Mouse (Mus musculus) heart, postnatal 0 days (tissue): ENCODE results near the gene Mfsd2b. TPM values are rescaled to one million over a fixed set of nuclear protein-coding genes. Genes with fewer than 3 reads are reported as not detected.

Source experiments
- ATAC-seq: fragments of 200-750 bp; cut with Nextera tagmentation; 2 replicates; pipeline ENCODE4 v1.8.0; 2017; ENCODE audit warnings: low read depth, moderate number of reproducible peaks, moderate library complexity; ENCODE audit not compliant: insufficient read depth
- DNase-seq: peaks from one replicate; pipeline ENCODE4 v3.0.0-alpha.2; 2016; ENCODE audit warnings: low spot score
- H3K27ac ChIP-seq: fragments of 300-500 bp; sonication (generic); 2 replicates; pipeline ENCODE4 v1.5.1; 2014; ENCODE audit warnings: low read depth, mild to moderate bottlenecking
- H3K27me3 ChIP-seq: fragments of 300-500 bp; sonication (generic); 2 replicates; pipeline ENCODE4 v1.6.1; 2014; ENCODE audit warnings: low read length, mixed read lengths; ENCODE audit not compliant: control insufficient read depth, insufficient read depth
- H3K36me3 ChIP-seq: fragments of 300-500 bp; sonication (generic); replicated peaks from 2 replicates; pipeline ENCODE4 v1.6.1; 2014; ENCODE audit warnings: low read length, mixed read lengths; ENCODE audit not compliant: control insufficient read depth, insufficient read depth
- H3K4me1 ChIP-seq: fragments of 300-500 bp; sonication (generic); 2 replicates; pipeline ENCODE4 v1.6.1; 2014; ENCODE audit warnings: antibody characterized with exemption; ENCODE audit not compliant: control insufficient read depth, insufficient read depth
- H3K4me2 ChIP-seq: fragments of 300-500 bp; sonication (generic); 2 replicates; pipeline ENCODE4 v1.6.1; 2014; ENCODE audit warnings: low read depth, mild to moderate bottlenecking, low read length, moderate library complexity
- H3K4me3 ChIP-seq: fragments of 300-500 bp; sonication (generic); 2 replicates; pipeline ENCODE4 v1.5.1; 2014; ENCODE audit warnings: low read depth, low read length
- H3K9ac ChIP-seq: fragments of 300-500 bp; sonication (generic); replicated peaks from 2 replicates; pipeline ENCODE4 v1.6.1; 2014; ENCODE audit warnings: low read depth, low read length, mixed read lengths
- H3K9me3 ChIP-seq: fragments of 300-500 bp; sonication (generic); replicated peaks from 2 replicates; pipeline ENCODE4 v1.6.1; 2016; ENCODE audit warnings: low read length; ENCODE audit not compliant: control insufficient read depth
- CTCF ChIP-seq: IDR thresholded peaks from 2 replicates; pipeline ENCODE4 v1.5.1; 2016; ENCODE audit warnings: antibody characterized with exemption, control low read depth, low read depth
- EP300 ChIP-seq: IDR thresholded peaks from 2 replicates; pipeline ENCODE4 v1.6.1; 2016; ENCODE audit warnings: antibody characterized with exemption, low read depth
- WGBS: fragments of 180-500 bp; shearing (Covaris S2); extraction: QIAGEN DNeasy Blood & Tissue Kit; methylation state at CpG from one replicate; pipeline ENCODE4 v1.1.7; 2014; 5-methylcytosine and 5-hydroxymethylcytosine counted together
- polyA plus RNA-seq: library from polyadenylated mRNA; unstranded; fragments of >200 nt; fragmentation: Nextera tagmentation; extraction: Ambion mirVana; gene quantifications from 2 replicates; pipeline ENCODE4 v1.2.1, GENCODE M21; 2015
- total RNA-seq: library from RNA; depleted of rRNA; stranded (reverse); fragments of >200 nt; gene quantifications from 2 replicates; pipeline ENCODE4 v1.2.3, GENCODE M21; 2014; ENCODE audit warnings: low replicate concordance; rRNA removed

Mfsd2b gene
- 1.1 TPM in 1 of 2 replicates, not detected in the other for total RNA-seq
- 0.69 and 0.79 TPM in 2 replicates for polyA plus RNA-seq

- Histone ChIP-seq H3K4me2 (peak within 1 kb of the TSS; percentile 68), H3K4me3 (peak within 1 kb of the TSS; percentile 37), H3K9ac (no peak within 1 kb of the TSS), H3K36me3 (peaks cover 9% of the 10 kb centered on the region), H3K27me3 (no peaks in the 10 kb centered on the region), H3K9me3 (no peaks in the 10 kb centered on the region), H3K27ac (no peak within 1 kb of the TSS), H3K4me1 (peaks cover 15% of the 10 kb centered on the region; the same call in 1 of the 2 replicates)
- ATAC-seq (peak; percentile 83), DNase-seq (peak; percentile 60)
- WGBS: 3% methylated on average over 24 of the region's 24 CpGs
- TF ChIP-seq EP300 (no peak), CTCF (no peak)
Observed at GRCm38 (mm10) chr12:4874161-4874927, at the start of gene Mfsd2b. TSS of gene Mfsd2b (minus strand) at chr12:4874359.

- Histone ChIP-seq H3K4me3 (peak overlapping the region; percentile 92), H3K27me3 (no peaks in the 10 kb centered on the region), H3K4me2 (peak overlapping the region; percentile 72), H3K9me3 (no peaks in the 10 kb centered on the region), H3K36me3 (no peaks in the 10 kb centered on the region), H3K27ac (peak overlapping the region; percentile 97), H3K4me1 (peaks cover 16% of the 10 kb centered on the region; the same call in 1 of the 2 replicates), H3K9ac (peak overlapping the region; percentile 98)
- no peak for TF ChIP-seq CTCF
- no peak for TF ChIP-seq EP300
- 1% methylated on average over 47 of the region's 48 CpGs for WGBS
- ATAC-seq (peak; percentile 64), DNase-seq (peak; percentile 67)
Observed at GRCm38 (mm10) chr12:4917805-4918591, 43.8 kb upstream of the Mfsd2b start.

GRCm38 (mm10) chr12:4916994-4917804 lies 43.0 kb upstream of the Mfsd2b start, which contains the start of gene Atad2b:
TSS of gene Atad2b (plus strand) at chr12:4917353.
- Histone ChIP-seq H3K9ac (peak within 1 kb of the TSS; percentile 98), H3K4me3 (peak within 1 kb of the TSS; percentile 92), H3K9me3 (no peaks in the 10 kb centered on the region), H3K36me3 (no peaks in the 10 kb centered on the region), H3K27me3 (no peaks in the 10 kb centered on the region), H3K27ac (peak within 1 kb of the TSS; percentile 97), H3K4me2 (peak within 1 kb of the TSS; percentile 72), H3K4me1 (peaks cover 16% of the 10 kb centered on the region; the same call in 1 of the 2 replicates)
- DNase-seq (peak; percentile 92), ATAC-seq (peak; percentile 96)
- TF ChIP-seq CTCF: peak; percentile 97
- TF ChIP-seq EP300: peak; percentile 65; the same call in 1 of the 2 replicates
- WGBS: under 1% methylated on average over 63 of the region's 89 CpGs

GRCm38 (mm10) chr12:4914944-4915343 lies 40.8 kb upstream of the Mfsd2b start:
- H3K9me3 ChIP-seq: no peaks in the 10 kb centered on the region
- DNase-seq: no peak
- H3K27ac ChIP-seq: no peak overlapping the region
- no peaks in the 10 kb centered on the region for H3K27me3 ChIP-seq
- no peak overlapping the region for H3K9ac ChIP-seq
- H3K36me3 ChIP-seq: no peaks in the 10 kb centered on the region
- no peak overlapping the region for H3K4me2 ChIP-seq
- TF ChIP-seq EP300 (no peak), CTCF (no peak)
- H3K4me3 ChIP-seq: no peak overlapping the region
- peaks cover 9% of the 10 kb centered on the region; the same call in 1 of the 2 replicates for H3K4me1 ChIP-seq
- 77% methylated on average over 3 of the region's 3 CpGs for WGBS
- ATAC-seq: no peak

- Histone ChIP-seq H3K4me3 (no peak overlapping the region), H3K9me3 (no peaks in the 10 kb centered on the region), H3K4me2 (no peak overlapping the region), H3K27me3 (no peaks in the 10 kb centered on the region), H3K9ac (no peak overlapping the region), H3K36me3 (no peaks in the 10 kb centered on the region), H3K4me1 (peaks cover 4% of the 10 kb centered on the region; the same call in 1 of the 2 replicates), H3K27ac (no peak overlapping the region)
- DNase-seq (no peak), ATAC-seq (no peak)
- TF ChIP-seq EP300 (no peak), CTCF (no peak)
- WGBS: 72% methylated on average over 3 of the region's 3 CpGs
Observed at GRCm38 (mm10) chr12:4914441-4914840, 40.3 kb upstream of the Mfsd2b start.
